Mouse (Mus musculus): ENCODE measurements at regions not wholly inside any gene's neighbourhood (a gene's known extent, or its start where the extent isn't known, plus 50 kb on each side); places are given as distances from the start of the nearest gene placed in this dataset.

DNA sequence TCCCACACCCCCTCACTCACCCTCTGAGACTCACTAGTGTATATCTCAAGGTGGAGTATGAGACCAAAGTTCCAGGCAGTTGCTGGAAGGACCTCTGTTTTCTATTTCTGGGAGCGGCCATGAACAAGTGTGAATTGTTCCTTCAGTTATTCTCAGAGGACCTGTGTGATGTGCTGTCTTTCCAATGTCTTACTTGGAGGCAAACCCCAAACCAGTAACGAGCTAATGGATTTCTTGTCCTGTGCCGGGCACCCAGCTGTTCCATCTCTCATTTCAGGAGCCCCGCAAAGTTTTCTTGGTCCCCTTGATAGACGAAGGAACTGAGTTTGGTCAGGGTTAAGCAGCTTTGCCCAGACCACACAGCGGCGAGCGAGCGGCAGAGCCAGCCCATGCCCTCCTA, 155.4 kb downstream of the Tomm20 start:
- no peak for TF ChIP-seq POLR2A (IDR thresholded peaks at IDR 0.05; ENCODE audit: low read depth, low read length)
- no peak for TF ChIP-seq MYC (IDR thresholded peaks at IDR 0.05; ENCODE audit: low read depth, low read length)
- no peak for TF ChIP-seq POLR2AphosphoS2 (IDR thresholded peaks at IDR 0.05; ENCODE audit: low read depth, low read length)
- TF ChIP-seq ZC3H11A (IDR thresholded peaks at IDR 0.05; ENCODE audit: low read depth, low read length), result no peak
- TF ChIP-seq USF1 (IDR thresholded peaks at IDR 0.05; ENCODE audit: low read depth, low read length), result no peak
- TF ChIP-seq EP300 (IDR thresholded peaks at IDR 0.05; ENCODE audit: low read length), result no peak
- no peak for TF ChIP-seq CTCF (conservative IDR thresholded peaks at IDR 0.05 in 1 of 2, IDR thresholded peaks at IDR 0.05 in 1 of 2; ENCODE audit: low read depth in 2 of 2, low read length in 2 of 2)
- no peak for TF ChIP-seq KAT2A (IDR thresholded peaks at IDR 0.05; ENCODE audit: insufficient replicate concordance, low read length)
